Mouse (Mus musculus) lung, embryonic 15.5 days (tissue): Measurements from ENCODE around the gene Gm21953. TPM values are rescaled to one million over a fixed set of nuclear protein-coding genes. Genes with fewer than 3 reads are reported as not detected.
"Not testable (repeated sequence)": the region's sequence is repeated elsewhere in the genome, so short reads cannot be mapped to it uniquely, and the experiment has no call there.

ENCODE experiments used
- ATAC-seq: fragments of 200-750 bp; cut with Nextera tagmentation; 2 replicates; pipeline ENCODE4 v1.8.0; 2017; ENCODE audit warnings: moderate number of reproducible peaks, borderline replicate concordance; ENCODE audit not compliant: low FRiP score, low TSS enrichment; ENCODE audit errors: extremely low read depth
- H3K27ac ChIP-seq: fragments of 300-500 bp; sonication (generic); 2 replicates; pipeline ENCODE4 v1.5.1; 2015; ENCODE audit warnings: moderate library complexity, mild to moderate bottlenecking, inconsistent platforms
- H3K27me3 ChIP-seq: fragments of 300-500 bp; sonication (generic); 2 replicates; pipeline ENCODE4 v1.6.1; 2015; ENCODE audit warnings: inconsistent platforms
- H3K36me3 ChIP-seq: fragments of 300-500 bp; sonication (generic); 2 replicates; pipeline ENCODE4 v1.6.1; 2015; ENCODE audit warnings: inconsistent platforms
- H3K4me1 ChIP-seq: fragments of 300-500 bp; sonication (generic); 2 replicates; pipeline ENCODE4 v1.6.1; 2015; ENCODE audit warnings: inconsistent platforms
- H3K4me2 ChIP-seq: fragments of 300-500 bp; sonication (generic); 2 replicates; pipeline ENCODE4 v1.6.1; 2015; ENCODE audit warnings: inconsistent platforms, mild to moderate bottlenecking, moderate library complexity
- H3K4me3 ChIP-seq: fragments of 300-500 bp; sonication (generic); 2 replicates; pipeline ENCODE4 v1.5.1; 2015; ENCODE audit warnings: mild to moderate bottlenecking, inconsistent platforms
- H3K9ac ChIP-seq: fragments of 300-500 bp; sonication (generic); 2 replicates; pipeline ENCODE4 v1.6.1; 2015; ENCODE audit warnings: inconsistent platforms
- H3K9me3 ChIP-seq: fragments of 300-500 bp; sonication (generic); 2 replicates; pipeline ENCODE4 v1.6.1; 2016; ENCODE audit warnings: inconsistent platforms
- WGBS: fragments of 180-500 bp; shearing (Covaris S2); methylation state at CpG from one replicate; pipeline ENCODE4 v1.1.7; 2015; 5-methylcytosine and 5-hydroxymethylcytosine counted together
- polyA plus RNA-seq: library from polyadenylated mRNA; unstranded; fragments of >200 nt; fragmentation: Nextera tagmentation; extraction: Ambion mirVana; gene quantifications from 2 replicates; pipeline ENCODE4 v1.2.1, GENCODE M21; 2015

Gene Gm21953
- polyA plus RNA-seq = not detected in 2 replicates

GRCm38 (mm10) chr4:42293967-42294366 is at the start of gene Gm21953:
TSS of gene Gm21953 (plus strand) at chr4:42294267.
- not testable (repeated sequence) for H3K9ac ChIP-seq, H3K9me3 ChIP-seq, H3K4me2 ChIP-seq, H3K4me1 ChIP-seq, H3K27ac ChIP-seq, H3K4me3 ChIP-seq, H3K36me3 ChIP-seq, H3K27me3 ChIP-seq, ATAC-seq
- WGBS = no CpG with 5 or more reads among the region's 18 CpGs

GRCm38 (mm10) chr4:42255467-42255866 is 38.6 kb upstream of the Gm21953 start, which contains the start of gene Ccl21b:
TSS of gene Ccl21b (plus strand) at chr4:42255767.
- H3K36me3 ChIP-seq, H3K27ac ChIP-seq, H3K4me2 ChIP-seq, H3K9ac ChIP-seq, H3K4me3 ChIP-seq, H3K27me3 ChIP-seq, H3K9me3 ChIP-seq, ATAC-seq, H3K4me1 ChIP-seq: not testable (repeated sequence)
- WGBS = no CpG with 5 or more reads among the region's 5 CpGs

DNA sequence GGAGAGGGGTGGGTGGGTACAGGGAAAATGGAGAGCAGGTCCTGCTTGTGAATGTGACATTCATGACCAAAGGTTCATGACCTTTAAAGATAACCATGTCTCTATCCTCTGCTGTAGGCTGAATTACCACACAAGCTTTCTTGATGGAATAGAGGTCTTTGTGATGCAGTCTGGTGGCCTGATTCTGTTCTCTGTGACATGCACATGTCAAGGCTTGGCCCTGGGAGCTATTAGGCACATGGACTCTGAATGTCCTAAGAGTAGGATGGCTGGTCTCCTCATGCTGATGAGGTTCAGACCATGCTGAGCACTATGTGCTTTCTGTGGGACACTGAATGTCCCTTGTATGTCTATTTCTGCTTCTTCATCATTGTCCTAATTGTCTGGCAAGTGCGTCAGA is 24.0 kb downstream of the Gm21953 start, which contains the start of gene Fam205a3:
Gene Fam205a3 (plus strand): TSS at position 301 of the 400 bp plus-strand sequence.
- H3K4me3 ChIP-seq, H3K36me3 ChIP-seq, H3K4me2 ChIP-seq, H3K27ac ChIP-seq, H3K9me3 ChIP-seq, H3K27me3 ChIP-seq, ATAC-seq, H3K4me1 ChIP-seq, H3K9ac ChIP-seq: not testable (repeated sequence)
- no CpG with 5 or more reads among the region's 1 CpGs for whole genome bisulfite sequencing

Other genes with a start within 250 kb of the Gm21953 start
- gene Gm3893, start 203.1 kb upstream of the Gm21953 start, polyA plus RNA-seq = not detected in 2 replicates
- gene Gm13304, start 179.4 kb upstream of the Gm21953 start, polyA plus RNA-seq = 11.5 TPM in 1 of 2 replicates, not detected in the other
- not detected in 2 replicates for gene Gm13306, start 140.8 kb upstream of the Gm21953 start, polyA plus RNA-seq
- gene Gm13305, start 125.7 kb upstream of the Gm21953 start, polyA plus RNA-seq = 0.54 TPM in 1 of 2 replicates, not detected in the other
- gene Gm10600, start 53.6 kb upstream of the Gm21953 start, polyA plus RNA-seq = not detected in 2 replicates
- not detected in 2 replicates for gene Ccl21b, start 38.5 kb upstream of the Gm21953 start, polyA plus RNA-seq
- gene Fam205a3, start 24.1 kb downstream of the Gm21953 start, polyA plus RNA-seq = not detected in 2 replicates
- not detected in 2 replicates for gene Gm21586, start 145.1 kb downstream of the Gm21953 start, polyA plus RNA-seq
- not detected in 2 replicates for gene Gm2163, start 172.5 kb downstream of the Gm21953 start, polyA plus RNA-seq
- not detected in 2 replicates for gene Fam205a2, start 233.9 kb downstream of the Gm21953 start, polyA plus RNA-seq